Mouse (Mus musculus) heart, postnatal 25 days (tissue): ENCODE data around the gene Plch2. TPM values are rescaled to one million over a fixed set of nuclear protein-coding genes. Genes with fewer than 3 reads are reported as not detected.

Experiments used
- DNase-seq: peaks from one replicate; pipeline ENCODE4 v3.0.0; 2022; ENCODE audit warnings: low spot score
- intact Hi-C: fragments of 180-260 bp; cut with DNase I; formaldehyde crosslinking; loops from one replicate; pipeline ENCODE4 v1.15.1; 2025
- total RNA-seq, 2 experiments: library from RNA; stranded (reverse); gene quantifications; 2 replicates each; pipeline ENCODE4 v1.2.3; 2021

Plch2 gene
- total RNA-seq, 2 experiments from 2014 or later: 0.08 TPM; not detected in 1

- DNase-seq: no peak
- intact Hi-C loops: no loop called here
Observed at GRCm38 (mm10) chr4:155075813-155076212, 19.2 kb upstream of the Plch2 start.

GRCm38 (mm10) chr4:155075137-155075536, 18.6 kb upstream of the Plch2 start:
- no peak for DNase-seq
- intact Hi-C loops: no loop called here

GRCm38 (mm10) chr4:155074418-155074817, 17.8 kb upstream of the Plch2 start:
- no peak for DNase-seq

GRCm38 (mm10) chr4:155070921-155071320, 14.3 kb upstream of the Plch2 start:
- DNase-seq: no peak
- intact Hi-C loops: no loop called here

More at GRCm38 (mm10) chr4:155074418-155074817, 17.8 kb upstream of the Plch2 start:
- intact Hi-C loops: no loop called here

GRCm38 (mm10) chr4:155070199-155070598, 13.6 kb upstream of the Plch2 start:
- intact Hi-C loops: no loop called here

GRCm38 (mm10) chr4:155069191-155069590, 12.6 kb upstream of the Plch2 start:
- DNase-seq: no peak

More at GRCm38 (mm10) chr4:155070199-155070598, 13.6 kb upstream of the Plch2 start:
- DNase-seq: no peak

GRCm38 (mm10) chr4:155068357-155068972, 11.9 kb upstream of the Plch2 start:
- intact Hi-C loops: no loop called here
- no peak for DNase-seq

More at GRCm38 (mm10) chr4:155069191-155069590, 12.6 kb upstream of the Plch2 start:
- intact Hi-C loops: no loop called here

- intact Hi-C loops: loop anchor here (1.0 kb wide), 1 partner anchor 123 kb away; no protein-coding TSS in a partner anchor
- DNase-seq: peak; percentile 94
Observed at GRCm38 (mm10) chr4:155066834-155067522, 10.4 kb upstream of the Plch2 start, which contains the start of gene Pex10. Pex10 (plus strand) TSS chr4:155067016.

GRCm38 (mm10) chr4:155065970-155066833, 9.6 kb upstream of the Plch2 start:
- intact Hi-C loops: loop anchor here (1.0 to 2.0 kb wide), 3 partner anchors 85 to 185 kb away; no protein-coding TSS in a partner anchor
- peak; percentile 58 for DNase-seq

GRCm38 (mm10) chr4:155064474-155064873, 7.9 kb upstream of the Plch2 start:
- no peak for DNase-seq
- intact Hi-C loops: loop anchor here (2.0 kb wide), 2 partner anchors 84 to 184 kb away; no protein-coding TSS in a partner anchor

GRCm38 (mm10) chr4:155063895-155064294, 7.3 kb upstream of the Plch2 start:
- intact Hi-C loops: loop anchor here (2.0 kb wide), 2 partner anchors 83 to 183 kb away; no protein-coding TSS in a partner anchor
- no peak for DNase-seq

- DNase-seq: no peak
- intact Hi-C loops: no loop called here
Observed at GRCm38 (mm10) chr4:155058325-155058724, 1.7 kb upstream of the Plch2 start.

- DNase-seq: no peak
- intact Hi-C loops: no loop called here
Observed at GRCm38 (mm10) chr4:155050116-155050515, 6.5 kb downstream of the Plch2 start.

- intact Hi-C loops: no loop called here
- DNase-seq: no peak
Observed at GRCm38 (mm10) chr4:155046636-155047035, 9.9 kb downstream of the Plch2 start.

- intact Hi-C loops: no loop called here
- no peak for DNase-seq
Observed at GRCm38 (mm10) chr4:155043289-155043625, 13.3 kb downstream of the Plch2 start.

GRCm38 (mm10) chr4:155042606-155043288, 13.8 kb downstream of the Plch2 start:
- DNase-seq: no peak
- intact Hi-C loops: no loop called here

GRCm38 (mm10) chr4:155040696-155041095, 15.9 kb downstream of the Plch2 start:
- intact Hi-C loops: no loop called here
- no peak for DNase-seq

GRCm38 (mm10) chr4:155040197-155040596, 16.4 kb downstream of the Plch2 start:
- intact Hi-C loops: no loop called here
- DNase-seq: no peak

- intact Hi-C loops: no loop called here
Observed at GRCm38 (mm10) chr4:155034787-155035186, 21.8 kb downstream of the Plch2 start.

GRCm38 (mm10) chr4:155034202-155034601, 22.4 kb downstream of the Plch2 start:
- DNase-seq: no peak
- intact Hi-C loops: no loop called here

More at GRCm38 (mm10) chr4:155034787-155035186, 21.8 kb downstream of the Plch2 start:
- no peak for DNase-seq
